Mouse (Mus musculus) gastrocnemius, postnatal 25 days (tissue): Measurements from ENCODE around the gene Prc1. TPM values are rescaled to one million over a fixed set of nuclear protein-coding genes. Genes with fewer than 3 reads are reported as not detected.

Experiments
- DNase-seq: peaks from one replicate; pipeline ENCODE4 v3.0.0; 2022
- total RNA-seq, 2 experiments: library from RNA; stranded (reverse); gene quantifications; 1 replicate in 1 of 2; 2 replicates in 1 of 2; pipeline ENCODE4 v1.2.3; 2021

The Prc1 gene
- total RNA-seq, 2 experiments from 2014 or later: 2.4 to 2.9 TPM

- no peak for DNase-seq
These were observed 42.7 kb downstream of the Prc1 start for GRCm38 (mm10) chr7:80336932-80337331.

- DNase-seq: no peak
These were observed 45.1 kb downstream of the Prc1 start for GRCm38 (mm10) chr7:80339371-80339770.

- DNase-seq: peak; percentile 96
These were observed 45.8 kb downstream of the Prc1 start for GRCm38 (mm10) chr7:80339793-80340628.

- peak; percentile 67 for DNase-seq
These were observed 46.5 kb downstream of the Prc1 start, which contains the start of gene Unc45a for GRCm38 (mm10) chr7:80340793-80341192. TSS of gene Unc45a (minus strand) at chr7:80341005.

GRCm38 (mm10) chr7:80341793-80342192 lies 47.5 kb downstream of the Prc1 start:
- DNase-seq: no peak

- peak; percentile 87 for DNase-seq
These were observed 48.6 kb downstream of the Prc1 start, which contains the start of gene Hddc3 for GRCm38 (mm10) chr7:80342858-80343257. TSS of gene Hddc3 (plus strand) at chr7:80343104.

GRCm38 (mm10) chr7:80343270-80344018 lies 49.2 kb downstream of the Prc1 start:
- DNase-seq: no peak

- DNase-seq: no peak
These were observed 51.9 kb downstream of the Prc1 start for GRCm38 (mm10) chr7:80346173-80346572.

GRCm38 (mm10) chr7:80346830-80347229 lies 52.6 kb downstream of the Prc1 start:
- no peak for DNase-seq

GRCm38 (mm10) chr7:80347670-80348586 lies 53.7 kb downstream of the Prc1 start:
- DNase-seq: no peak

- no peak for DNase-seq
These were observed 56.6 kb downstream of the Prc1 start for GRCm38 (mm10) chr7:80350808-80351207.

- peak; percentile 76 for DNase-seq
These were observed 58.7 kb downstream of the Prc1 start for GRCm38 (mm10) chr7:80352920-80353319.

GRCm38 (mm10) chr7:80356351-80356750 lies 62.1 kb downstream of the Prc1 start:
- no peak for DNase-seq

GRCm38 (mm10) chr7:80357156-80357555 lies 62.9 kb downstream of the Prc1 start:
- no peak for DNase-seq

- DNase-seq: no peak
These were observed 63.8 kb downstream of the Prc1 start for GRCm38 (mm10) chr7:80358039-80358438.

GRCm38 (mm10) chr7:80360435-80360834 lies 66.2 kb downstream of the Prc1 start:
- DNase-seq: no peak

GRCm38 (mm10) chr7:80365759-80366158 lies 71.5 kb downstream of the Prc1 start:
- peak; percentile 61 for DNase-seq

Other genes starting within 250 kb of the Prc1 start
- 100 to 1,000 TPM; 102 to 256 TPM for gene Idh2, start 179.1 kb upstream of the Prc1 start, total RNA-seq
- gene Sema4b, start 107.6 kb upstream of the Prc1 start, total RNA-seq: 1 to 10 TPM; 1.6 to 2.5 TPM
- 1 to 10 TPM; 5.8 to 8.5 TPM for gene Cib1, start 61.6 kb upstream of the Prc1 start, total RNA-seq
- gene Gdpgp1, start 61.6 kb upstream of the Prc1 start, total RNA-seq: under 1 TPM; 0.77 to 0.91 TPM
- gene Ttll13, start 48.1 kb upstream of the Prc1 start, total RNA-seq: not detected
- gene Ngrn, start 33.2 kb upstream of the Prc1 start, total RNA-seq: 10 to 100 TPM; 20.4 to 22.4 TPM
- 1 to 10 TPM; 2.9 to 3.7 TPM for gene Vps33b, start 24.8 kb upstream of the Prc1 start, total RNA-seq
- 1 to 10 TPM; 8.1 to 8.6 TPM for gene Rccd1, start 30.0 kb downstream of the Prc1 start, total RNA-seq
- gene Unc45a, start 46.6 kb downstream of the Prc1 start, total RNA-seq: 10 to 100 TPM; 11.6 to 12.6 TPM
- 10 to 100 TPM; 21.6 to 22.8 TPM for gene Hddc3, start 48.7 kb downstream of the Prc1 start, total RNA-seq
- gene Man2a2, start 76.9 kb downstream of the Prc1 start, total RNA-seq: 100 to 1,000 TPM; 138 to 146 TPM
- gene Fes, start 93.5 kb downstream of the Prc1 start, total RNA-seq: 1 to 10 TPM; 3.3 to 3.4 TPM
- gene Furin, start 111.0 kb downstream of the Prc1 start, total RNA-seq: 10 to 100 TPM; 38.5 to 44.8 TPM
- gene Blm, start 240.7 kb downstream of the Prc1 start, total RNA-seq: 1 to 10 TPM in 1 of 2 experiments, under 1 TPM in 1; 0.94 to 1.3 TPM